Mouse (Mus musculus): ENCODE results near the gene Kif13a. TPM values are rescaled to one million over a fixed set of nuclear protein-coding genes. Genes with fewer than 3 reads are reported as not detected.

The Kif13a gene
- total and polyA plus RNA-seq, 3 experiments: 1.2 to 1.7 TPM; not detected in 1

DNA sequence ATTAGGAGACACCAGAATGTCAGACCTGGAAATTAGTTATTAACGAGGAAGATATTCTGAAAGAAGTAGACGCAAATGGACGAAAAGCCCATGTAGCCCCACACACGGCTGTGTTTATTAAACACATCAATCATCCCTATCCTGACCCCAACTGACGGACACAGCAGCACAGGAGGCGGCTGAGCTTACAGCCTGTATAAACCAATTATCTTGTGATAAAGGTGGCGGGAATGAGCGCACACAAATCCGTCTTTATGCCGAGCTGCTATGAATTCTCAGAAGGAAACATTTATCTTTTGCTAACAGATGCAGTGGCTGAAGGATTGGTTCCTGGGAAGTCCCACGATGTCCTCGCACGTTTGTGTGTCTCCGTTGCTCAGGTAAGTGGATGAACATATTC, 48.9 kb downstream of the Kif13a start:
- no peak overlapping the region for H3K27ac ChIP-seq (ENCODE audit: control insufficient read depth, low read depth, low read length)
- no peak overlapping the region for H3K4me3 ChIP-seq (ENCODE audit: control insufficient read depth in 1 of 2, insufficient read depth in 1 of 2, low read depth in 2 of 2, low read length in 2 of 2)
- H3K36me3 ChIP-seq (ENCODE audit: control insufficient read depth in 1 of 2, insufficient read depth in 2 of 2, low read length in 2 of 2): no peaks in the 10 kb centered on the region
- no peak for DNase-seq (ENCODE audit: low read depth, low spot score)
- H3K4me1 ChIP-seq (ENCODE audit: control insufficient read depth in 1 of 2, insufficient read depth in 2 of 2, low read length in 2 of 2): no peaks in the 10 kb centered on the region
- no peaks in the 10 kb centered on the region for H3K27me3 ChIP-seq (ENCODE audit: control insufficient read depth in 1 of 2, insufficient read depth in 2 of 2, low read length in 2 of 2)
- TF ChIP-seq POLR2A (IDR thresholded peaks at IDR 0.05; ENCODE audit: control insufficient read depth in 1 of 2, insufficient read depth in 1 of 2, low read depth in 1 of 2, low read length in 2 of 2, poor library complexity in 1 of 2): no peak
- TF ChIP-seq ETS1 (IDR thresholded peaks at IDR 0.05; ENCODE audit: low read depth, low read length): no peak
- TF ChIP-seq NRF1 (IDR thresholded peaks at IDR 0.05; ENCODE audit: insufficient read depth, low read depth, low read length, poor library complexity, severe bottlenecking): no peak
- H3K9ac ChIP-seq (ENCODE audit: control insufficient read depth, low read depth, low read length, poor library complexity, severe bottlenecking): no peak overlapping the region
- no peaks in the 10 kb centered on the region for H3K9me3 ChIP-seq (replicated peaks; ENCODE audit: insufficient read depth, low read length)
- no peaks in the 10 kb centered on the region for H3K79me2 ChIP-seq (ENCODE audit: control insufficient read depth, insufficient read depth, low read length, poor library complexity)

DNA sequence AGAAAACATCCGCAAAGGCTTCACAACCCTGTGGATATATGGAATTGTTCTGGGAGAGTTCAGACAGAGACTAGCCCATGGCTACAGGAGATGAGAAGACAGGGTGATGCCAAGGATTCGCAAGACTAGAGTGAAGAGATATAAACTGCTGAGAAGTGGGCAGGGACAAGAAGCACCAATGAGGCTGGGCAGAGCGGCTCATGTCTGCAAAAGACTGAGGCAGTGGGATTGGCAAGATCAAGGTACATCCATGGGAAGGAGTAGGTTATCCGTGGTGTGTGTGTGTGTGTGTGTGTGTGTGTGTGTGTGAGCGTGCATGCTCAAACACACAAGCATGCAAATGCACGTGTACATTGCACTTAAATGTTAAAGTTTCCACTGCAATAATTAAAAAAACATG, 49.4 kb downstream of the Kif13a start:
- Histone ChIP-seq H3K4me1 (ENCODE audit: control insufficient read depth in 1 of 2, insufficient read depth in 2 of 2, low read length in 2 of 2) (no peaks in the 10 kb centered on the region), H3K9ac (ENCODE audit: control insufficient read depth, low read depth, low read length, poor library complexity, severe bottlenecking) (no peak overlapping the region), H3K27me3 (ENCODE audit: control insufficient read depth in 1 of 2, insufficient read depth in 2 of 2, low read length in 2 of 2) (no peaks in the 10 kb centered on the region)

DNA sequence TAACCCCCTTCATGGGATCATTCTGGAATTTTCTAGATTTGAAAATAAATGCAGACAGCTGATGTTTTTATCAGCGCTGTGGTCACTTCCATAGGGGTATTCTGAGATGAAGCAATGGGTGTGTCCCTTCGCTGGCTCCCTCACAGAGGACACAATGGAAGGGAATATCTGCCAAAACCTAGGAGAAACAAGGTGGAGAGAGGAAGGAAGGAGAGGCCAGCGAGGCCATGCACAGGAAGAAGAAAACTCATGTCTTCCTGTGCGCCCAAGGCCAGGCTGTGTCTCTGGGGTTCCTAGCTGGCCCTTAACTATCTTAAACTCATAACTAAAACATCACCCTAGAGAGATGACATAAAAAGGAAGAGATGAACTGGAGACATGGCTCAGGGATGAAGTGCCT, 52.6 kb downstream of the Kif13a start:
- DNase-seq (ENCODE audit: low read depth, low spot score): no peak
- H3K4me3 ChIP-seq (ENCODE audit: control insufficient read depth in 1 of 2, insufficient read depth in 1 of 2, low read depth in 2 of 2, low read length in 2 of 2): no peak overlapping the region
- peaks cover 0 to 1% of the 10 kb centered on the region in 2 experiments; a peak in 2 of 4 replicates for H3K27me3 ChIP-seq (ENCODE audit: control insufficient read depth in 1 of 2, insufficient read depth in 2 of 2, low read length in 2 of 2)
- no peak overlapping the region for H3K27ac ChIP-seq (ENCODE audit: control insufficient read depth, low read depth, low read length)
- no peaks in the 10 kb centered on the region for H3K4me1 ChIP-seq (ENCODE audit: control insufficient read depth in 1 of 2, insufficient read depth in 2 of 2, low read length in 2 of 2)
- no peak overlapping the region for H3K9ac ChIP-seq (ENCODE audit: control insufficient read depth, low read depth, low read length, poor library complexity, severe bottlenecking)
- H3K79me2 ChIP-seq (ENCODE audit: control insufficient read depth, insufficient read depth, low read length, poor library complexity): no peaks in the 10 kb centered on the region
- H3K9me3 ChIP-seq (replicated peaks; ENCODE audit: insufficient read depth, low read length): no peaks in the 10 kb centered on the region
- no peak for TF ChIP-seq CHD1 (IDR thresholded peaks at IDR 0.05; ENCODE audit: low read depth, low read length)
- no peaks in the 10 kb centered on the region for H3K36me3 ChIP-seq (ENCODE audit: control insufficient read depth in 1 of 2, insufficient read depth in 2 of 2, low read length in 2 of 2)

More for the DNA sequence above, 49.4 kb downstream of the Kif13a start:
- Histone ChIP-seq H3K4me3 (ENCODE audit: control insufficient read depth in 1 of 2, insufficient read depth in 1 of 2, low read depth in 2 of 2, low read length in 2 of 2) (no peak overlapping the region), H3K27ac (ENCODE audit: control insufficient read depth, low read depth, low read length) (no peak overlapping the region), H3K36me3 (ENCODE audit: control insufficient read depth in 1 of 2, insufficient read depth in 2 of 2, low read length in 2 of 2) (no peaks in the 10 kb centered on the region), H3K79me2 (ENCODE audit: control insufficient read depth, insufficient read depth, low read length, poor library complexity) (no peaks in the 10 kb centered on the region), H3K9me3 (replicated peaks; ENCODE audit: insufficient read depth, low read length) (no peaks in the 10 kb centered on the region)
- no peak for DNase-seq (ENCODE audit: low read depth, low spot score)
- no peak for TF ChIP-seq MAX (IDR thresholded peaks at IDR 0.05; ENCODE audit: low read length)
- TF ChIP-seq MAZ (IDR thresholded peaks at IDR 0.05; ENCODE audit: low read depth, low read length): no peak
- TF ChIP-seq POLR2AphosphoS2 (IDR thresholded peaks at IDR 0.05; ENCODE audit: low read length): no peak
- no peak for TF ChIP-seq POLR2A (IDR thresholded peaks at IDR 0.05; ENCODE audit: control insufficient read depth in 1 of 2, insufficient read depth in 1 of 2, low read depth in 1 of 2, low read length in 2 of 2, poor library complexity in 1 of 2)
- TF ChIP-seq CHD1 (IDR thresholded peaks at IDR 0.05; ENCODE audit: low read depth, low read length): no peak
- TF ChIP-seq MYB (IDR thresholded peaks at IDR 0.05; ENCODE audit: low read depth, low read length): no peak
- no peak for TF ChIP-seq NELFE (IDR thresholded peaks at IDR 0.05; ENCODE audit: low read depth, low read length)

DNA sequence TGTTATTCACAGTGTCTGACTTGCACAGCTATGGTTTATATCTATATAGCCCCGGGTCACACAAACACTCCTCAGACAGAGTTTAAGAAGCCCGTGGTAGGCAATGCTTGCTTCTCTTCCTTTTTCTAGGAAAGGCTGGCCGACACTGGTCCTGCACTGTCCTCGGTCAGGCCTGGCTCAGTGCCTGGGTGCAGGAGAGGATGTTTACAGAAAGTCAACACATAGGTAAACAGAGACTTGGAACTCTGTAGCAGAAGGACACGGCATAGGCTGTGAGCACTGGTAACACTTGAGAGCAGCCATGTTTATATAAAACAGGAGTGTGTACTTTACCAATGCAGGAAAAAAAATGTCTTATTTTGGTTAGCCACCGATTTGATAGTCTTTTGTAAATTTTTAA, 54.3 kb downstream of the Kif13a start:
- Histone ChIP-seq H3K79me2 (ENCODE audit: control insufficient read depth, insufficient read depth, low read length, poor library complexity) (no peaks in the 10 kb centered on the region), H3K4me3 (ENCODE audit: control insufficient read depth in 1 of 2, insufficient read depth in 1 of 2, low read depth in 2 of 2, low read length in 2 of 2) (no peak overlapping the region), H3K4me1 (ENCODE audit: control insufficient read depth in 1 of 2, insufficient read depth in 2 of 2, low read length in 2 of 2) (no peaks in the 10 kb centered on the region), H3K27me3 (ENCODE audit: control insufficient read depth in 1 of 2, insufficient read depth in 2 of 2, low read length in 2 of 2) (peaks cover 0 to 3% of the 10 kb centered on the region in 2 experiments; a peak in 2 of 4 replicates), H3K9ac (ENCODE audit: control insufficient read depth, low read depth, low read length, poor library complexity, severe bottlenecking) (no peak overlapping the region), H3K9me3 (replicated peaks; ENCODE audit: insufficient read depth, low read length) (no peaks in the 10 kb centered on the region), H3K27ac (ENCODE audit: control insufficient read depth, low read depth, low read length) (no peak overlapping the region), H3K36me3 (ENCODE audit: control insufficient read depth in 1 of 2, insufficient read depth in 2 of 2, low read length in 2 of 2) (no peaks in the 10 kb centered on the region)
- no peak for DNase-seq (ENCODE audit: low read depth, low spot score)
- TF ChIP-seq TCF12 (IDR thresholded peaks at IDR 0.05; ENCODE audit: low read depth, low read length): no peak
- TF ChIP-seq TAL1 (IDR thresholded peaks at IDR 0.05; ENCODE audit: low read length): no peak
- TF ChIP-seq CHD2 (IDR thresholded peaks at IDR 0.05; ENCODE audit: low read length): no peak
- no peak for TF ChIP-seq POLR2AphosphoS5 (IDR thresholded peaks at IDR 0.05; ENCODE audit: borderline replicate concordance, low read depth, low read length)
- TF ChIP-seq MXI1 (IDR thresholded peaks at IDR 0.05; ENCODE audit: low read depth, low read length): no peak
- no peak for TF ChIP-seq MAFK (IDR thresholded peaks at IDR 0.05; ENCODE audit: borderline replicate concordance, low read depth, low read length)
- TF ChIP-seq SIN3A (IDR thresholded peaks at IDR 0.05; ENCODE audit: low read length): no peak
- TF ChIP-seq CTCF (IDR thresholded peaks at IDR 0.05 in 2 of 3, conservative IDR thresholded peaks at IDR 0.05 in 1 of 3; ENCODE audit: control insufficient read depth in 1 of 3, insufficient read depth in 1 of 3, low read depth in 2 of 3, low read length in 3 of 3, poor library complexity in 1 of 3, severe bottlenecking in 1 of 3): no peak
- no peak for TF ChIP-seq CHD1 (IDR thresholded peaks at IDR 0.05; ENCODE audit: low read depth, low read length)
- TF ChIP-seq ZNF384 (IDR thresholded peaks at IDR 0.05; ENCODE audit: low read depth, low read length): no peak
- no peak for TF ChIP-seq MAZ (IDR thresholded peaks at IDR 0.05; ENCODE audit: low read depth, low read length)
- TF ChIP-seq BHLHE40 (IDR thresholded peaks at IDR 0.05; ENCODE audit: borderline replicate concordance, low read depth, low read length): no peak
- no peak for TF ChIP-seq MYC (IDR thresholded peaks at IDR 0.05; ENCODE audit: low read depth, low read length)

All from MEL (cell line).